Mouse (Mus musculus) liver, adult 2 months (tissue): ENCODE data around the gene Sel1l3.

ENCODE experiments used
- CTCF ChIP-seq: fragments of 200-500 bp; IDR thresholded peaks from 2 replicates; pipeline ENCODE4 v1.5.1; 2011; ENCODE audit warnings: low read depth, low read length, control low read depth
- POLR2A ChIP-seq: fragments of 200-500 bp; IDR thresholded peaks from 2 replicates; pipeline ENCODE4 v1.6.1; 2011; ENCODE audit warnings: low read length, control low read depth; ENCODE audit not compliant: insufficient read depth; ENCODE audit errors: extremely low read depth

DNA sequence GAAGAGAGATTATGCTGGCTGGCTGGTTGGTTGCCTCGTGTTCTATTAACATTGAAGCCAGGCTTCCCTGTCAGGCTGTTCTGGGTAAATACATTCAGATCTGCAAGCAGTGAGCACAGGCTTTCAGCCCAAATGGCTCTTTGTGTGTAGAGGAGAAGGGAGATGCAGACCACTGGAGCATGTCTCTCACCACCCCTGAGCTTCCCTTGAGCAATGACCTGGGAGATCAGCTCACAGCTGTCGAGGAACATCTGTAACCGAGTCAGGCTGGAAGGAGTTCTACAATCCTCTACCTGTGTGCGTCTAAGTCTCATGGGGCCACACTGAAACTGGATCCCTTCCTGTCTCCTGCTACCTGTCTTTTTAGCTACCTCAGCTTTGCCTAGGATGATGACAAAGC, 16.8 kb upstream of the Sel1l3 start:
- TF ChIP-seq POLR2A = no peak
- TF ChIP-seq CTCF = no peak
